Mouse (Mus musculus) small intestine, adult 10 weeks (tissue): ENCODE measurements around the gene Adgrl4. TPM values are rescaled to one million over a fixed set of nuclear protein-coding genes. Genes with fewer than 3 reads are reported as not detected.

Experiments
- polyA plus RNA-seq: library from polyadenylated mRNA; stranded (reverse); fragments of 350-450 nt; fragmentation: Illumina TruSeq; extraction: RNeasy Lipid Tissue Mini Kit (QIAGEN cat#74804); gene quantifications from one replicate; pipeline ENCODE4 v1.2.3, GENCODE M21; 2014; ENCODE audit warnings: low replicate concordance

Adgrl4 gene
- 17.3 TPM for polyA plus RNA-seq

GRCm38 (mm10) chr3:151437693-151438092 is at the start of gene Adgrl4:
Gene Adgrl4 (plus strand): TSS chr3:151437887.

